8 mouse cellular contexts compared by ENCODE assay signal in genomic region chr12:27060899-27061762, GRCm38 (mm10).
DNase-seq lines count a peak whose midpoint lies in the region; ATAC-seq and TF ChIP-seq lines count a peak whose summit lies in the region.

No protein-coding gene starts in this region.

- H3K4me3 ChIP-seq in heart, embryonic 16.5 days (ENCODE audit: low read length): no peak overlapping the region
- H3K4me3 ChIP-seq in limb, embryonic 12.5 days (replicated peaks): no peak overlapping the region
- H3K4me3 ChIP-seq in olfactory bulb, adult 2 months (ENCODE audit: insufficient read depth, low read depth, low read length): no peak overlapping the region

- H3K27ac ChIP-seq in heart, embryonic 16.5 days (ENCODE audit: low read length): no peak overlapping the region
- peak overlapping the region; percentile 53; the same call in 1 of the 2 replicates for H3K27ac ChIP-seq in limb, embryonic 12.5 days
- peak overlapping the region; percentile 75 for H3K27ac ChIP-seq in olfactory bulb, adult 2 months (ENCODE audit: insufficient read depth, low read depth, low read length)

- peak overlapping the region; percentile 67 for H3K4me2 ChIP-seq in heart, embryonic 16.5 days (ENCODE audit: low read depth, low read length)
- peak overlapping the region; percentile 62 for H3K4me2 ChIP-seq in limb, embryonic 12.5 days

- no peak for TF ChIP-seq CTCF in olfactory bulb, adult 2 months (IDR thresholded peaks at IDR 0.05; ENCODE audit: insufficient read depth, low read depth, low read length)

- WGBS in heart, embryonic 16.5 days: 19% methylated on average over 17 of the region's 17 CpGs
- WGBS in limb, embryonic 12.5 days: 20% methylated on average over 17 of the region's 17 CpGs
- 31% methylated on average over 17 of the region's 17 CpGs for WGBS in olfactory bulb, adult 2 months

- peaks cover 11% of the 10 kb centered on the region for H3K4me1 ChIP-seq in heart, embryonic 16.5 days (ENCODE audit: control insufficient read depth, insufficient read depth, low read length)
- H3K4me1 ChIP-seq in limb, embryonic 12.5 days (replicated peaks): peaks cover 26% of the 10 kb centered on the region
- H3K4me1 ChIP-seq in olfactory bulb, adult 2 months (ENCODE audit: control insufficient read depth, insufficient read depth, low read length): peaks cover 18% of the 10 kb centered on the region

- no peak overlapping the region for H3K9ac ChIP-seq in heart, embryonic 16.5 days (ENCODE audit: low read length)
- H3K9ac ChIP-seq in limb, embryonic 12.5 days (replicated peaks): no peak overlapping the region; the same call in 1 of the 2 replicates

- H3K36me3 ChIP-seq in heart, embryonic 16.5 days (ENCODE audit: control insufficient read depth, insufficient read depth): no peaks in the 10 kb centered on the region
- no peaks in the 10 kb centered on the region for H3K36me3 ChIP-seq in limb, embryonic 12.5 days

- DNase-seq in heart, adult 9 months (ENCODE audit: low spot score in 2 of 2): no peak
- DNase-seq in embryo, embryonic 9.5 days (ENCODE audit: extremely low spot score): peak; percentile 67
- DNase-seq in gastrocnemius, postnatal 25 days: peak; percentile 7
- DNase-seq in thymus, postnatal 14 days: no peak
- DNase-seq in cerebellum, adult 9-10 months: no peak

- H3K9me3 ChIP-seq in heart, embryonic 16.5 days (replicated peaks; ENCODE audit: control insufficient read depth, low read length): no peaks in the 10 kb centered on the region
- no peaks in the 10 kb centered on the region for H3K9me3 ChIP-seq in limb, embryonic 12.5 days

- no peak for ATAC-seq in heart, embryonic 16.5 days (replicated peaks; ENCODE audit: extremely low read depth, insufficient read depth, low FRiP score)
- ATAC-seq in limb, embryonic 12.5 days (ENCODE audit: insufficient number of reproducible peaks, insufficient read depth, low FRiP score, low TSS enrichment, low read depth): no peak

- TF ChIP-seq POLR2A in olfactory bulb, adult 2 months (IDR thresholded peaks at IDR 0.05; ENCODE audit: insufficient read depth, low read depth, low read length): no peak

- H3K27me3 ChIP-seq in heart, embryonic 16.5 days (ENCODE audit: control insufficient read depth, insufficient read depth, low read length): no peaks in the 10 kb centered on the region
- no peaks in the 10 kb centered on the region for H3K27me3 ChIP-seq in limb, embryonic 12.5 days

Comparison
In these comparisons a context has a peak if more than half of its experiments do, and no peak if none do; other contexts are left out.
1. DNase-seq: peak in embryo, embryonic 9.5 days (single experiment) and gastrocnemius, postnatal 25 days (single experiment); none in heart, adult 9 months (0 of 2), thymus, postnatal 14 days (single experiment) and cerebellum, adult 9-10 months (single experiment).